Mouse (Mus musculus): ENCODE data around the gene Arf4. TPM values are rescaled to one million over a fixed set of nuclear protein-coding genes. Genes with fewer than 3 reads are reported as not detected.
A peak's percentile ranks its signal among the peaks of the same experiment; 100 is the strongest.

Gene Arf4
- polyA plus RNA-seq (2015; fragmentation: Nextera tagmentation; extraction: Ambion mirVana): 507 and 523 TPM in 2 replicates

- WGBS: under 1% methylated on average over 67 of the region's 83 CpGs
- peak within 1 kb of the TSS; percentile 90 for H3K4me3 ChIP-seq (ENCODE audit: low read length)
- no peaks in the 10 kb centered on the region for H3K27me3 ChIP-seq (replicated peaks; ENCODE audit: control insufficient read depth, insufficient read depth, low read length)
- H3K27ac ChIP-seq (ENCODE audit: low read depth, low read length): peak within 1 kb of the TSS; percentile 82
- peak within 1 kb of the TSS; percentile 95 for H3K9ac ChIP-seq (ENCODE audit: low read depth, low read length)
- no peaks in the 10 kb centered on the region for H3K36me3 ChIP-seq (ENCODE audit: control insufficient read depth, insufficient read depth, low read length)
- peaks cover 17% of the 10 kb centered on the region for H3K4me1 ChIP-seq (ENCODE audit: control insufficient read depth, insufficient read depth, low read depth, low read length)
- peak within 1 kb of the TSS; percentile 62 for H3K4me2 ChIP-seq (ENCODE audit: low read length)
- ATAC-seq: peak; percentile 99
- no peaks in the 10 kb centered on the region for H3K9me3 ChIP-seq (ENCODE audit: control insufficient read depth, low read length)
These were observed at the start of gene Arf4 for GRCm38 (mm10) chr14:26637851-26638707. Gene Arf4, plus strand, starts transcription at chr14:26638074.

- Histone ChIP-seq H3K27ac (ENCODE audit: low read depth, low read length) (no peak overlapping the region), H3K9me3 (ENCODE audit: control insufficient read depth, low read length) (no peaks in the 10 kb centered on the region), H3K4me2 (ENCODE audit: low read length) (no peak overlapping the region), H3K4me3 (ENCODE audit: low read length) (no peak overlapping the region), H3K36me3 (ENCODE audit: control insufficient read depth, insufficient read depth, low read length) (no peaks in the 10 kb centered on the region), H3K4me1 (ENCODE audit: control insufficient read depth, insufficient read depth, low read depth, low read length) (no peaks in the 10 kb centered on the region), H3K9ac (ENCODE audit: low read depth, low read length) (no peak overlapping the region), H3K27me3 (replicated peaks; ENCODE audit: control insufficient read depth, insufficient read depth, low read length) (no peaks in the 10 kb centered on the region)
- no peak for ATAC-seq
These were observed 46.5 kb upstream of the Arf4 start for GRCm38 (mm10) chr14:26591353-26591752.

- no peaks in the 10 kb centered on the region; the same call in 1 of the 2 replicates for H3K9me3 ChIP-seq (ENCODE audit: control insufficient read depth, low read length)
- no peak overlapping the region for H3K9ac ChIP-seq (ENCODE audit: low read depth, low read length)
- H3K4me2 ChIP-seq (ENCODE audit: low read length): no peak overlapping the region
- no peak for ATAC-seq
- no peak overlapping the region for H3K27ac ChIP-seq (ENCODE audit: low read depth, low read length)
- no peaks in the 10 kb centered on the region for H3K27me3 ChIP-seq (replicated peaks; ENCODE audit: control insufficient read depth, insufficient read depth, low read length)
- H3K4me1 ChIP-seq (ENCODE audit: control insufficient read depth, insufficient read depth, low read depth, low read length): no peaks in the 10 kb centered on the region
- no peak overlapping the region for H3K4me3 ChIP-seq (ENCODE audit: low read length)
- H3K36me3 ChIP-seq (ENCODE audit: control insufficient read depth, insufficient read depth, low read length): peaks cover 14% of the 10 kb centered on the region
- WGBS: 84% methylated on average over 2 of the region's 2 CpGs
These were observed 44.5 kb upstream of the Arf4 start for GRCm38 (mm10) chr14:26593281-26593895.

GRCm38 (mm10) chr14:26595167-26595566 lies 42.7 kb upstream of the Arf4 start:
- H3K27me3 ChIP-seq (replicated peaks; ENCODE audit: control insufficient read depth, insufficient read depth, low read length): no peaks in the 10 kb centered on the region
- H3K4me1 ChIP-seq (ENCODE audit: control insufficient read depth, insufficient read depth, low read depth, low read length): no peaks in the 10 kb centered on the region
- H3K9me3 ChIP-seq (ENCODE audit: control insufficient read depth, low read length): no peaks in the 10 kb centered on the region; the same call in 1 of the 2 replicates
- H3K9ac ChIP-seq (ENCODE audit: low read depth, low read length): no peak overlapping the region
- H3K36me3 ChIP-seq (ENCODE audit: control insufficient read depth, insufficient read depth, low read length): peaks cover 21% of the 10 kb centered on the region
- ATAC-seq: no peak
- no peak overlapping the region for H3K27ac ChIP-seq (ENCODE audit: low read depth, low read length)
- H3K4me2 ChIP-seq (ENCODE audit: low read length): no peak overlapping the region
- H3K4me3 ChIP-seq (ENCODE audit: low read length): no peak overlapping the region
- WGBS: 95% methylated on average over 7 of the region's 7 CpGs

GRCm38 (mm10) chr14:26595695-26596365 lies 42.0 kb upstream of the Arf4 start:
- no peak overlapping the region for H3K4me2 ChIP-seq (ENCODE audit: low read length)
- no peak for ATAC-seq
- H3K4me3 ChIP-seq (ENCODE audit: low read length): no peak overlapping the region
- 91% methylated on average over 5 of the region's 5 CpGs for WGBS
- H3K9ac ChIP-seq (ENCODE audit: low read depth, low read length): no peak overlapping the region
- no peak overlapping the region for H3K27ac ChIP-seq (ENCODE audit: low read depth, low read length)
- no peaks in the 10 kb centered on the region for H3K27me3 ChIP-seq (replicated peaks; ENCODE audit: control insufficient read depth, insufficient read depth, low read length)
- H3K9me3 ChIP-seq (ENCODE audit: control insufficient read depth, low read length): no peaks in the 10 kb centered on the region; the same call in 1 of the 2 replicates
- peaks cover 21% of the 10 kb centered on the region for H3K36me3 ChIP-seq (ENCODE audit: control insufficient read depth, insufficient read depth, low read length)
- H3K4me1 ChIP-seq (ENCODE audit: control insufficient read depth, insufficient read depth, low read depth, low read length): no peaks in the 10 kb centered on the region

GRCm38 (mm10) chr14:26605354-26605753 lies 32.5 kb upstream of the Arf4 start:
- Histone ChIP-seq H3K4me3 (ENCODE audit: low read length) (no peak overlapping the region), H3K9me3 (ENCODE audit: control insufficient read depth, low read length) (no peaks in the 10 kb centered on the region), H3K27ac (ENCODE audit: low read depth, low read length) (no peak overlapping the region), H3K36me3 (ENCODE audit: control insufficient read depth, insufficient read depth, low read length) (peaks cover 31% of the 10 kb centered on the region), H3K4me2 (ENCODE audit: low read length) (no peak overlapping the region), H3K4me1 (ENCODE audit: control insufficient read depth, insufficient read depth, low read depth, low read length) (no peaks in the 10 kb centered on the region), H3K9ac (ENCODE audit: low read depth, low read length) (no peak overlapping the region), H3K27me3 (replicated peaks; ENCODE audit: control insufficient read depth, insufficient read depth, low read length) (no peaks in the 10 kb centered on the region)
- WGBS: 82% methylated on average over 4 of the region's 4 CpGs
- ATAC-seq: no peak

- no peak overlapping the region for H3K9ac ChIP-seq (ENCODE audit: low read depth, low read length)
- H3K27me3 ChIP-seq (replicated peaks; ENCODE audit: control insufficient read depth, insufficient read depth, low read length): no peaks in the 10 kb centered on the region
- 100% methylated on average over 1 of the region's 1 CpGs for WGBS
- peaks cover 37% of the 10 kb centered on the region for H3K36me3 ChIP-seq (ENCODE audit: control insufficient read depth, insufficient read depth, low read length)
- no peaks in the 10 kb centered on the region for H3K9me3 ChIP-seq (ENCODE audit: control insufficient read depth, low read length)
- H3K4me3 ChIP-seq (ENCODE audit: low read length): no peak overlapping the region
- no peak for ATAC-seq
- H3K4me2 ChIP-seq (ENCODE audit: low read length): no peak overlapping the region
- no peaks in the 10 kb centered on the region for H3K4me1 ChIP-seq (ENCODE audit: control insufficient read depth, insufficient read depth, low read depth, low read length)
- H3K27ac ChIP-seq (ENCODE audit: low read depth, low read length): no peak overlapping the region
These were observed 28.2 kb upstream of the Arf4 start for GRCm38 (mm10) chr14:26609674-26610073.

GRCm38 (mm10) chr14:26610689-26611088 lies 27.2 kb upstream of the Arf4 start:
- H3K9me3 ChIP-seq (ENCODE audit: control insufficient read depth, low read length): no peaks in the 10 kb centered on the region
- H3K4me1 ChIP-seq (ENCODE audit: control insufficient read depth, insufficient read depth, low read depth, low read length): no peaks in the 10 kb centered on the region
- ATAC-seq: no peak
- H3K4me2 ChIP-seq (ENCODE audit: low read length): no peak overlapping the region
- 92% methylated on average over 4 of the region's 4 CpGs for WGBS
- H3K27me3 ChIP-seq (replicated peaks; ENCODE audit: control insufficient read depth, insufficient read depth, low read length): no peaks in the 10 kb centered on the region
- no peak overlapping the region for H3K4me3 ChIP-seq (ENCODE audit: low read length)
- no peak overlapping the region for H3K27ac ChIP-seq (ENCODE audit: low read depth, low read length)
- H3K36me3 ChIP-seq (ENCODE audit: control insufficient read depth, insufficient read depth, low read length): peaks cover 30% of the 10 kb centered on the region
- no peak overlapping the region for H3K9ac ChIP-seq (ENCODE audit: low read depth, low read length)

GRCm38 (mm10) chr14:26625301-26625700 lies 12.6 kb upstream of the Arf4 start:
- 93% methylated on average over 4 of the region's 4 CpGs for WGBS
- Histone ChIP-seq H3K9me3 (ENCODE audit: control insufficient read depth, low read length) (no peaks in the 10 kb centered on the region), H3K4me2 (ENCODE audit: low read length) (no peak overlapping the region), H3K27ac (ENCODE audit: low read depth, low read length) (no peak overlapping the region), H3K27me3 (replicated peaks; ENCODE audit: control insufficient read depth, insufficient read depth, low read length) (no peaks in the 10 kb centered on the region), H3K36me3 (ENCODE audit: control insufficient read depth, insufficient read depth, low read length) (peaks cover 31% of the 10 kb centered on the region), H3K4me1 (ENCODE audit: control insufficient read depth, insufficient read depth, low read depth, low read length) (no peaks in the 10 kb centered on the region), H3K4me3 (ENCODE audit: low read length) (no peak overlapping the region), H3K9ac (ENCODE audit: low read depth, low read length) (no peak overlapping the region)
- no peak for ATAC-seq
